Mouse (Mus musculus) Patski (cell line): Measurements from ENCODE around the gene Cacna1d. TPM values are rescaled to one million over a fixed set of nuclear protein-coding genes. Genes with fewer than 3 reads are reported as not detected.

Experiments used
- ATAC-seq: fragments of 100-300 bp; one replicate; pipeline ENCODE4 v1.8.0; 2021
- CTCF ChIA-PET: fragments of 350-600 bp; sonication (Branson Sonifier 250); formaldehyde crosslinking; loops from one replicate; lab custom pipeline; 2022; ENCODE audit warnings: inconsistent platforms; lab: Charles Lee
- POLR2A ChIA-PET: fragments of 350-600 bp; sonication (Branson Sonifier 250); formaldehyde crosslinking; loops from one replicate; lab custom pipeline; 2022; ENCODE audit warnings: antibody characterized with exemption, inconsistent platforms; lab: Charles Lee
- DNase-seq: peaks from one replicate; pipeline ENCODE4 v3.0.0-alpha.2; 2011; ENCODE audit warnings: low read depth, low spot score
- H3K27me3 ChIP-seq: fragments of 371-371 bp; one replicate; pipeline ENCODE4 v1.5.1; 2021
- CTCF ChIP-seq: fragments of 100-300 bp; IDR thresholded peaks from one replicate; pipeline ENCODE4 v1.5.1; 2021
- in situ Hi-C: fragments of 300-500 bp; cut with MboI; formaldehyde crosslinking; loops from 3 replicates; pipeline ENCODE4 v1.11.1; 2018; ENCODE audit warnings: low pct_unique_long_range_greater_than_20kb, mixed read lengths
- polyA plus RNA-seq: library from polyadenylated mRNA; unstranded; gene quantifications from one replicate; pipeline ENCODE4 v1.2.3, GENCODE M21; 2021

The Cacna1d gene
- polyA plus RNA-seq, 1 experiment from 2014 or later, result 0.05 TPM

DNA sequence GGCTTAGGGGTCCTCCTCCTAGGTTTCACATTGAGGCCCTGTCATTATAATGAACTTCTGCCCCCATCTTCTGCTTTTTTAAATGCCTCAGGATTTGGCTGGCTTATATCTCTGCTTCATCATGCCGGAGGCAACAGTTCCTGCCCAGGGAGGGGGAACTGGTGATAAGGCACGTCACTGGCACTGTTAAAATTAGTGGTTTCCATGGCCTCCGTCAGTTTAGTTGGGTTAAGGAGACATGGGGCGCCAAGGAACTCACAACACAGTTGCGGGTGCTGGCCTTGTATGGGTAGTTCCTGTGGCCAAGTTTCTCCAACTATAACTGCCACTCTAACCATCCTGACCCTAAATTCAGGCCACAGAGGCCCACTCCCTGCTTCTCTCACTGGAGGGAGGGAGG is 321.8 kb downstream of the Cacna1d start:
- ChIA-PET CTCF (no interaction called here), POLR2A (no interaction called here)
- TF ChIP-seq CTCF, result no peak
- ATAC-seq (no peak), DNase-seq (no peak)
- H3K27me3 ChIP-seq, result peaks cover 27% of the 10 kb centered on the region
- in situ Hi-C loops, result no loop called here

DNA sequence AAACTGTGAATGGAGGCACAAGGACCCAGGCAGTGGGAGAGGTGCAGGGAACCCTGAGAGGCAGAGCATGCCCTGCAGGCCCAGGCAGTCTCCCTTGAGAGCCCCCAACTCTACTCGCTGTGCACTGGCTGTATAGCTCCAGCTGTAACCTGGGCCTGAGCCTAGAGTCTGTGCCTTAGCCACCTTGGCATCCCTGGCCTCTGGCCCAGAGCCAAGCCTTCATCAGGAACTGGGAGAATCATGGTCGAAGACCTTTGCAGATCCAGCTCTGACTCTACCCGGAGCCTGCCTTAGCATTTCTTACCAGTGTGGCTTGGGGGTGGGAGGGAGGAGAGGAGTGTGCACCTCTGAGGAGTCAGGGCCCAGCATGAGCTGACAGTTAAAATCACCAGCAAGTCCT is 322.4 kb downstream of the Cacna1d start:
- no peak for DNase-seq
- ChIA-PET POLR2A (no interaction called here), CTCF (no interaction called here)
- in situ Hi-C loops, result no loop called here
- H3K27me3 ChIP-seq, result peaks cover 27% of the 10 kb centered on the region
- TF ChIP-seq CTCF, result no peak
- ATAC-seq, result no peak

DNA sequence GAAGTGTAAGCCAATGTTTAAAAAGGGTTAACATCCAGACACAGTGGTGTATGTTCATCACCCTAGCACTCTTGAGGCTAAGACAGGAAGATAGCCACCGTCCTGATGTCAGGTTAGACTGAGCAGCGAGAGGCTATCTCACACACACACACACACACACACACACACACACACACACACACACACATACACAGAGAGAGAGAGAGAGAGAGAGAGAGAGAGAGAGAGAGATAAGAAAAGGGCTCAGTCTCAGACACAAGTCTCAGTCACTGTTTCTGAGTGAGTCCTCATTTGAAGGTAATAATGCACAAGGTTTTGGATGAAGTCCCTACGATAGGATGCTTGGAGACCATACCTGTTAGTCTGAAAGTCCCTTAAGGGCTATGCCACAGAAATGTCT is 322.9 kb downstream of the Cacna1d start:
- in situ Hi-C loops, result no loop called here
- DNase-seq (no peak), ATAC-seq (no peak)

DNA sequence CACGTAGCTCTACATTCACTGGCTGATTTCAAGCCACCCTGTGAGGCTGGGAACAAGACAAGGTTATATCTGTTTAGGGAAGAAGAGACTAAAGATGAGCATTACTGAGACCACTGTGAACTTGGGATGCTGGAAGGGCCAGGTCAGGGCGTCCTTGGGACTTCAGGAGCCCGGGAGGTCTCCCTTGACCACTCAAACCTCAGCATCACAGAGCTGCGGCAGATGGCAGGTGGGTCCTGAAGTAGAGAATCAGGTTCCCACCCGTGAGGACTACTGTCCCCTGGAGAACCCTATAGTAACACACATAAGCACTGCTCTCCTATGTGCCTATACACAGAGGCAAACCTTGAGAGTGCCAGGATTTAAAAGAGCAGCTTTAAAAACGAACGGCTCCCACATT is 323.6 kb downstream of the Cacna1d start:
- in situ Hi-C loops, result no loop called here
- ATAC-seq (no peak), DNase-seq (no peak)
- peaks cover 36% of the 10 kb centered on the region for H3K27me3 ChIP-seq
- TF ChIP-seq CTCF, result no peak
- ChIA-PET POLR2A (no interaction called here), CTCF (no interaction called here)

More for the DNA sequence above, 322.9 kb downstream of the Cacna1d start:
- POLR2A ChIA-PET, result no interaction called here
- peaks cover 31% of the 10 kb centered on the region for H3K27me3 ChIP-seq
- CTCF ChIA-PET, result no interaction called here
- no peak for TF ChIP-seq CTCF

DNA sequence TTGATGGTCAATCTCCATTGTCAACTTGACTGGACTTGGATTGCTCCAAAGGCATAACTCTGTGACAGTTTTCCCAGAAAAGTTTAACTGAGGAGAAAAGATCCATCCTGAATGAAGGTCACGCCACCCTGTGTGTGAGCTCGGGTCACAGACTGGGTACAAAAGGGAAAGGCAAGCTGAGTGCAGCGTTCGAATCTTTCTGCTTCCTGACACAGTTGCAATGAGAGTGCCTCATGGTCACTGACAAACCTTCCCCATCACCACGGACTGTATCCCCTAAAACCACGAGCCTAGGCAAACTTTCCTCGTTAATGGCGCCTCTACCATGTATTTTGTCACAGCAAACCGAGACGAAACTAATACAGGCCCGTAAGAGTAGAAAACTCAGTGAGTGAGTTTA is 325.2 kb downstream of the Cacna1d start:
- DNase-seq (no peak), ATAC-seq (no peak)
- CTCF ChIA-PET, result interaction anchor here (1.1 kb wide), 1 partner anchor 11 kb away, joined by 3 read pairs; no protein-coding TSS in a partner anchor
- POLR2A ChIA-PET, result no interaction called here
- H3K27me3 ChIP-seq, result peaks cover 29% of the 10 kb centered on the region
- in situ Hi-C loops, result no loop called here
- no peak for TF ChIP-seq CTCF

DNA sequence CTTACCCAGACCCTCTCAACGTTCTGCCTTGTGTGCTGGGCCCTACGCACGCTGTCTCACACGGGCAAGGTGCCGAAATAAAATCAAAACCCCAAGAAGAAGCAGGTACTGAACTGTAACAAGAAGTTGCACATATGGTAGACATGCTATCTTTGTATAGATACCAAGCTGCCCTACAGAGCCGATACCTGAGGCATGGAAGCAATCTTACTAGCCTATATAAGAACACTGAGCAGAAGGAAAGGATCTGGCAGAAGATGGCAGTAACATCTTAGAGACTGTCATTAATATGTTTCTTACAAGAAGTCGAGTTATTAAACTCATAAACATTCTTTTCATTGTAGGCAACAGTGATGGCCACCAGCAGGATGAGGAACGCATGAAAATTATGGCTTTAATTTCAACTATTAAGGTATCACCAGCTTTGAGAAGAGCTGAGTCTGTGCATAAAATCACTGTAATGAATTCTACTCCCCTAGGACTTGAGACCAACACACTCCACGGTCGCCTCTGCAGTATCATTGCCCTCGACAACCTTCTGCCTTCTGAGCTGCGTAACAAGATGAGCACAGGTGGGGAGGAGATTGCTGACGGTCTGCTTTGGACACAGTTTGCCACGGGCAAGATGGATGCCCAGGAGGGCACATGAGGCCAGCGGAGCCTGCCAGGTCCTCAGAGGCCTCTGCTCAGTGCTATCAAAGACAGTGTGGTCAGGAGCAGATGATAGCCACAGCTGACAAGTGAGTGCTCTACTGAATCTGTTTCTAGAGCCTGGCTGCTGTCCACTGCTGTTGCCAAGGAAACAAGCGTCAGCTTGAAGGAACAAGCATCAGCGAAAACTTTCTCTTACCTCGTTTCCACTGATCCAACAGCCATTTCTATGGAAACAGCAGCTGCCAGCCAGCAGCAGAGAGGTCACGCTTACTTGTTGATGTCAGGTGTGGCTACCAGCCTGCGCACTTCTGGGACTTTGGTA is 327.2 kb downstream of the Cacna1d start:
- H3K27me3 ChIP-seq, result peaks cover 33% of the 10 kb centered on the region
- ATAC-seq (no peak), DNase-seq (no peak)
- ChIA-PET POLR2A (no interaction called here), CTCF (no interaction called here)
- TF ChIP-seq CTCF, result no peak
- in situ Hi-C loops, result no loop called here

DNA sequence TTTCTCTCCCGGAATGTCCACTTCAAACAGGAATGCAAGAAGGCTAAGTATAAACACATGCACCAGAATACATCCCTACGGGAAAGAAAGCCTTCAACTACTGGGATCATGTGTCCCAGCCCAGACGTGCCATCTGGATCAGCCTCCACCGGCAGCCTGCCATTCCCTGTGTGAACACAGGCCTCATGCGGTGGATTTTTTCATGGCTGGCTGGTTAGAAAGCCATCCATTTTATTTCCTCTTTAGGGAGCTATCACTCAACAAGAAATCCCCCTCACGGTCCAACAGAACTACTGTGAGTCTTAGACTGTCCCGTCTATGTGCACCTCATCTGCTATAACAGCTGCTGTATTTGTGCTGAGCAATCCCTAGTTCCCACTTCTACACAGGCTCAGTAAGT is 343.5 kb downstream of the Cacna1d start:
- ATAC-seq (no peak), DNase-seq (no peak)
- in situ Hi-C loops, result loop anchor here (25.0 kb wide), 1 partner anchor 515 kb away; the partner anchor contains the start of gene Rft1
- ChIA-PET CTCF (no interaction called here), POLR2A (no interaction called here)
- peaks cover 11% of the 10 kb centered on the region for H3K27me3 ChIP-seq
- TF ChIP-seq CTCF, result no peak

DNA sequence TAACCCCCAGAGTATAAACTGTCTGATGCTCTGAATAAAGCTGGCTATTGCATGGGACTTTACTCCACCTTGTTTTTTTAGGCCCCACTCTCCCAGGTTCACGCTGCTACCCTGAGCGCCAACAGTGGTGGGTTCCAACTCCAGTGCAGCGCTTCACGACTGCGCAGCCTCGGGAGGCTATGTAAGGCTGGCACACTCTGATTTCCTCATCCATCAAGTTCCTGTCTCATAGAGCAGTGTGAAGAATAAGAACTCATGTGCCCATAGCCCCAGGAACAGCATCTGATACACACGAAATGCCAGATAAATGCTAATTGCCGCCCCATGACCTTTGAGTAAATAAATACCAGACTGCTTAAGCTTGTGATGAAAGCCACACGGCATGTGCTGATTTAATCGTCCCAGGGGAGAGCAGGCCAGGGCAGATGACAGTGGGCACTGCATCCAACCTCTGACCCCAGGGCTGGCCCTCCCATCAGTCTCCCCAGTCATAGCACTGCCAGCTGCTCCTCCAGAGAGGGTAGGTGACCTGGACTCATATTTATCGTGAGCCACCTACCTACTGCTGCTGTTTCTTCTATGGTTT is 352.8 kb downstream of the Cacna1d start:
- H3K27me3 ChIP-seq, result peaks cover 18% of the 10 kb centered on the region
- ATAC-seq (no peak), DNase-seq (no peak)
- no peak for TF ChIP-seq CTCF
- ChIA-PET POLR2A (no interaction called here), CTCF (interaction anchor here (1.3 to 1.4 kb wide), 2 partner anchors 9 to 321 kb away, joined by 3 to 5 read pairs; no protein-coding TSS in a partner anchor)
- in situ Hi-C loops, result loop anchor here (25.0 kb wide), 1 partner anchor 524 kb away; the partner anchor contains the start of gene Rft1

DNA sequence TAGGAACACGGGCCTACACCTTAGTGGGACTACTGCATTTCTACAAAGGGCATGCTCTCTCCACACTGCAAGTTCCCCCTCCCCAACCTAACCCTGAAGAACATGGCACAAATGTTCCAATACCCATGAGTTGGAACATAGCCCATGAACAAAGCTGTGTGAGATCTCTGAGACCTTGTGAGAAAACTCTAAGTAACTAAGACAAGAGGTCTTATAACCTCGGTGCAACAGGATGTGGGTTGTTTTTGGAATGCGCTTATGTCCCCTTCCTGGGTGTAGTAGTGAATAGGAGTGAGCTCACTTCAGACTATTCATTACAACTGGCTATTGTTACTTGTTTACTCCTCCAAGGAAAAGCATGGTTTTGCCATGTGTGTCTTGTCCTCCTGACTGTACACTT is 353.3 kb downstream of the Cacna1d start:
- POLR2A ChIA-PET, result no interaction called here
- DNase-seq (no peak), ATAC-seq (no peak)
- H3K27me3 ChIP-seq, result peaks cover 13% of the 10 kb centered on the region
- CTCF ChIA-PET, result interaction anchor here (1.3 to 1.4 kb wide), 2 partner anchors 9 to 322 kb away, joined by 3 to 5 read pairs; no protein-coding TSS in a partner anchor
- TF ChIP-seq CTCF, result no peak
- in situ Hi-C loops, result loop anchor here (25.0 kb wide), 1 partner anchor 524 kb away; the partner anchor contains the start of gene Rft1

DNA sequence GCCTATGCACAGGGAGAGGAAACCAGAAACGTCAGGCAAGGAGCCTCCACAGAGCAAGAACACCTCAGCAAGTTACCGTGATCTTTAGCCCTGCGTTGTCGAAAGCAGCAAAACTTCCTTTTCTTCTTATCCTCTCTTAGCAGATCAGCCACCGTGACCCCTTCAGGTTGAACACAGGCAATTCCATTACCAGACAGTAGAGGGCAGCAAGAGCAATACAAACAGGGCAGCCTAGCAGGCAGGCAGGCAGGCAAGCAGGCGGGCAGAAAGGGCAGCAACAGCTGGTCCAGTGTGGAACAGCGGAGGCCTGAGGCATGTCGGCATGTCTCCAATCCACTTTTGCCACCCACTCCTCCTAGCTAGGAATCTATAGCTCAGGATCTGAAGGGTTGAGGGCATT is 354.3 kb downstream of the Cacna1d start:
- ChIA-PET POLR2A (no interaction called here), CTCF (interaction anchor here (0.9 to 1.8 kb wide), 7 partner anchors 11 to 376 kb away, joined by 3 to 7 read pairs (median 3); no protein-coding TSS in a partner anchor)
- no peak for TF ChIP-seq CTCF
- in situ Hi-C loops, result loop anchor here (25.0 kb wide), 1 partner anchor 525 kb away; the partner anchor contains the start of gene Rft1
- peaks cover 6% of the 10 kb centered on the region for H3K27me3 ChIP-seq
- ATAC-seq (peak; percentile 87), DNase-seq (peak; percentile 46)
